Mouse (Mus musculus) hindbrain, postnatal 0 days (tissue): ENCODE results near the gene Tspan33. TPM values are rescaled to one million over a fixed set of nuclear protein-coding genes. Genes with fewer than 3 reads are reported as not detected.

Source experiments
- ATAC-seq: fragments of 200-750 bp; cut with Nextera tagmentation; 2 replicates; pipeline ENCODE4 v1.8.0; 2017; ENCODE audit warnings: mild to moderate bottlenecking, moderate TSS enrichment, moderate library complexity
- DNase-seq: peaks from one replicate; pipeline ENCODE4 v3.0.0-alpha.2; 2015; ENCODE audit warnings: low spot score
- H3K27ac ChIP-seq: fragments of 300-500 bp; sonication (generic); 2 replicates; pipeline ENCODE4 v1.5.1; 2014; ENCODE audit warnings: mild to moderate bottlenecking
- H3K27me3 ChIP-seq: fragments of 300-500 bp; sonication (generic); 2 replicates; pipeline ENCODE4 v1.6.1; 2014; ENCODE audit warnings: low read length, mixed read lengths; ENCODE audit not compliant: insufficient read depth
- H3K36me3 ChIP-seq: fragments of 300-500 bp; sonication (generic); 2 replicates; pipeline ENCODE4 v1.6.1; 2014; ENCODE audit warnings: low read length, mixed read lengths; ENCODE audit not compliant: insufficient read depth
- H3K4me1 ChIP-seq: fragments of 300-500 bp; sonication (generic); 2 replicates; pipeline ENCODE4 v1.6.1; 2014; ENCODE audit warnings: antibody characterized with exemption, low read length, mixed read lengths; ENCODE audit not compliant: insufficient read depth
- H3K4me2 ChIP-seq: fragments of 300-500 bp; sonication (generic); 2 replicates; pipeline ENCODE4 v1.6.1; 2014; ENCODE audit warnings: low read depth, mild to moderate bottlenecking, low read length, moderate library complexity, mixed read lengths
- H3K4me3 ChIP-seq: fragments of 300-500 bp; sonication (generic); 2 replicates; pipeline ENCODE4 v1.5.1; 2014; ENCODE audit warnings: low read length
- H3K9ac ChIP-seq: fragments of 300-500 bp; sonication (generic); replicated peaks from 2 replicates; pipeline ENCODE4 v1.6.1; 2014; ENCODE audit warnings: mild to moderate bottlenecking, low read length, moderate library complexity, mixed read lengths
- H3K9me3 ChIP-seq: fragments of 300-500 bp; sonication (generic); 2 replicates; pipeline ENCODE4 v1.6.1; 2016; ENCODE audit warnings: low read length, mixed read lengths
- CTCF ChIP-seq: IDR thresholded peaks from 2 replicates; pipeline ENCODE4 v1.5.1; 2016; ENCODE audit warnings: antibody characterized with exemption, control low read depth, low read depth
- WGBS: fragments of 180-500 bp; shearing (Covaris S2); extraction: QIAGEN DNeasy Blood & Tissue Kit; methylation state at CpG from one replicate; pipeline ENCODE4 v1.1.7; 2014; 5-methylcytosine and 5-hydroxymethylcytosine counted together
- polyA plus RNA-seq: library from polyadenylated mRNA; unstranded; fragments of >200 nt; fragmentation: Nextera tagmentation; extraction: Ambion mirVana; gene quantifications from 2 replicates; pipeline ENCODE4 v1.2.1, GENCODE M21; 2015
- total RNA-seq: library from RNA; depleted of rRNA; stranded (reverse); fragments of >200 nt; gene quantifications from 2 replicates; pipeline ENCODE4 v1.2.3, GENCODE M21; 2014; rRNA removed

Gene Tspan33
- total and polyA plus RNA-seq, 2 experiments from 2014 or later: 15.5 to 23.9 TPM

DNA sequence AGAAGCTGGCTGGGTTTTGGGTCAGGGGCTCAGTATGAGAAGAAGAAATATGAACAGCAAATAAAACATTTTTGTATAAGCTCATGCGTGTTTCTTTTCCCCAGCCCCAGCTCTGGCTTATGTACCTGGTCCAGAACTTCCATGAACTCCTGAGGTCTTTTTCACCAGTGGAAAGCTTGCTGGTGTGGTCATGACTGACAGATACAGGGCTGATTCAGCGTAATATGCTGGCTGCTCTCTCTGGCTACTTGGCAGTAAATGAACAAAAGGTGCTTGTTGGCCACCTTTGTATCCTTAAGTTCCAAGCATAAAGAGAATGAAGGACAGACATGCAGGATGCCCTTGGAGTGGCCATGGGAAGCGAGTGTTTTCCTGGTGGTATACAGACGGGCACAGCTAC lies 67.3 kb downstream of the Tspan33 start:
- Histone ChIP-seq H3K27me3 (no peaks in the 10 kb centered on the region), H3K4me3 (no peak overlapping the region), H3K4me2 (no peak overlapping the region), H3K36me3 (no peaks in the 10 kb centered on the region), H3K9ac (no peak overlapping the region), H3K4me1 (no peaks in the 10 kb centered on the region), H3K27ac (no peak overlapping the region), H3K9me3 (no peaks in the 10 kb centered on the region)
- WGBS: 87% methylated on average over 4 of the region's 4 CpGs
- no peak for TF ChIP-seq CTCF
- ATAC-seq: no peak
- DNase-seq: no peak

- no peaks in the 10 kb centered on the region for H3K4me1 ChIP-seq
- peak; percentile 52 for DNase-seq
- H3K9me3 ChIP-seq: no peaks in the 10 kb centered on the region
- no peaks in the 10 kb centered on the region for H3K36me3 ChIP-seq
- peak; percentile 78 for TF ChIP-seq CTCF
- no peak overlapping the region for H3K4me3 ChIP-seq
- H3K27me3 ChIP-seq: no peaks in the 10 kb centered on the region
- H3K27ac ChIP-seq: no peak overlapping the region
- ATAC-seq: no peak
- 64% methylated on average over 4 of the region's 4 CpGs for WGBS
- no peak overlapping the region for H3K9ac ChIP-seq
- no peak overlapping the region for H3K4me2 ChIP-seq
These were observed 68.5 kb downstream of the Tspan33 start for GRCm38 (mm10) chr6:29762524-29762923.

GRCm38 (mm10) chr6:29766874-29767273 lies 72.9 kb downstream of the Tspan33 start:
- no peak overlapping the region for H3K4me2 ChIP-seq
- H3K9ac ChIP-seq: no peak overlapping the region
- H3K4me1 ChIP-seq: peaks cover 2% of the 10 kb centered on the region; the same call in 1 of the 2 replicates
- ATAC-seq: no peak
- H3K27ac ChIP-seq: no peak overlapping the region
- no peaks in the 10 kb centered on the region for H3K9me3 ChIP-seq
- H3K36me3 ChIP-seq: no peaks in the 10 kb centered on the region
- H3K4me3 ChIP-seq: no peak overlapping the region
- 100% methylated on average over 2 of the region's 2 CpGs for WGBS
- no peak for DNase-seq
- TF ChIP-seq CTCF: no peak
- no peaks in the 10 kb centered on the region for H3K27me3 ChIP-seq

Other genes with a start within 250 kb of the Tspan33 start
- 229 and 240 TPM in 2 replicates for gene Atp6v1f, start 226.5 kb upstream of the Tspan33 start, total RNA-seq
- gene Atp6v1f, start 226.5 kb upstream of the Tspan33 start, polyA plus RNA-seq: 371 and 385 TPM in 2 replicates
- 0.47 TPM in 1 of 2 replicates, not detected in the other for gene Atp6v1fnb, start 222.8 kb upstream of the Tspan33 start, total RNA-seq
- gene Atp6v1fnb, start 222.8 kb upstream of the Tspan33 start, polyA plus RNA-seq: 0.59 TPM in 1 of 2 replicates, not detected in the other
- gene Kcp, start 186.3 kb upstream of the Tspan33 start, total RNA-seq: 13.1 and 27.5 TPM in 2 replicates
- 7.6 and 7.7 TPM in 2 replicates for gene Kcp, start 186.3 kb upstream of the Tspan33 start, polyA plus RNA-seq
- 2.4 and 3.9 TPM in 2 replicates for gene Irf5, start 167.6 kb upstream of the Tspan33 start, total RNA-seq
- gene Irf5, start 167.6 kb upstream of the Tspan33 start, polyA plus RNA-seq: 1.8 and 2.1 TPM in 2 replicates
- 79.2 and 81.8 TPM in 2 replicates for gene Tnpo3, start 84.3 kb upstream of the Tspan33 start, total RNA-seq
- 56.7 and 57.3 TPM in 2 replicates for gene Tnpo3, start 84.3 kb upstream of the Tspan33 start, polyA plus RNA-seq
- 74.3 and 78.0 TPM in 2 replicates for gene Smo, start 41.3 kb downstream of the Tspan33 start, total RNA-seq
- 11.8 and 12.8 TPM in 2 replicates for gene Smo, start 41.3 kb downstream of the Tspan33 start, polyA plus RNA-seq
- 56.8 and 57.5 TPM in 2 replicates for gene Ahcyl2, start 73.8 kb downstream of the Tspan33 start, total RNA-seq
- 19.6 and 23.1 TPM in 2 replicates for gene Ahcyl2, start 73.8 kb downstream of the Tspan33 start, polyA plus RNA-seq
- gene Strip2, start 222.8 kb downstream of the Tspan33 start, total RNA-seq: 22.6 and 23.2 TPM in 2 replicates
- gene Strip2, start 222.8 kb downstream of the Tspan33 start, polyA plus RNA-seq: 10.8 and 11.6 TPM in 2 replicates